Mouse (Mus musculus): Measurements from ENCODE around the gene Oaf.

GRCm38 (mm10) chr9:43200212-43200611 is 39.5 kb downstream of the Oaf start:
- no peak for TF ChIP-seq ZNF384 (IDR thresholded peaks at IDR 0.05; ENCODE audit: low read depth, low read length)
- TF ChIP-seq POLR2A (IDR thresholded peaks at IDR 0.05; ENCODE audit: control insufficient read depth in 1 of 2, insufficient read depth in 1 of 2, low read depth in 1 of 2, low read length in 2 of 2, poor library complexity in 1 of 2): no peak
- no peak for TF ChIP-seq EP300 (IDR thresholded peaks at IDR 0.05; ENCODE audit: low read depth in 1 of 2, low read length in 2 of 2)
- TF ChIP-seq CTCF (IDR thresholded peaks at IDR 0.05 in 2 of 3, conservative IDR thresholded peaks at IDR 0.05 in 1 of 3; ENCODE audit: control insufficient read depth in 1 of 3, insufficient read depth in 1 of 3, low read depth in 2 of 3, low read length in 3 of 3, poor library complexity in 1 of 3, severe bottlenecking in 1 of 3): no peak
- no peak for TF ChIP-seq USF1 (IDR thresholded peaks at IDR 0.05; ENCODE audit: low read depth, low read length)
- TF ChIP-seq BHLHE40 (IDR thresholded peaks at IDR 0.05; ENCODE audit: borderline replicate concordance, low read depth, low read length): no peak
- TF ChIP-seq UBTF (IDR thresholded peaks at IDR 0.05; ENCODE audit: borderline replicate concordance, insufficient read depth, low read depth, low read length): no peak
- TF ChIP-seq POLR2AphosphoS2 (IDR thresholded peaks at IDR 0.05; ENCODE audit: low read length): no peak

Data from MEL (cell line).